Comparison of ENCODE assay signal across 10 mouse cellular contexts in the genomic region with DNA sequence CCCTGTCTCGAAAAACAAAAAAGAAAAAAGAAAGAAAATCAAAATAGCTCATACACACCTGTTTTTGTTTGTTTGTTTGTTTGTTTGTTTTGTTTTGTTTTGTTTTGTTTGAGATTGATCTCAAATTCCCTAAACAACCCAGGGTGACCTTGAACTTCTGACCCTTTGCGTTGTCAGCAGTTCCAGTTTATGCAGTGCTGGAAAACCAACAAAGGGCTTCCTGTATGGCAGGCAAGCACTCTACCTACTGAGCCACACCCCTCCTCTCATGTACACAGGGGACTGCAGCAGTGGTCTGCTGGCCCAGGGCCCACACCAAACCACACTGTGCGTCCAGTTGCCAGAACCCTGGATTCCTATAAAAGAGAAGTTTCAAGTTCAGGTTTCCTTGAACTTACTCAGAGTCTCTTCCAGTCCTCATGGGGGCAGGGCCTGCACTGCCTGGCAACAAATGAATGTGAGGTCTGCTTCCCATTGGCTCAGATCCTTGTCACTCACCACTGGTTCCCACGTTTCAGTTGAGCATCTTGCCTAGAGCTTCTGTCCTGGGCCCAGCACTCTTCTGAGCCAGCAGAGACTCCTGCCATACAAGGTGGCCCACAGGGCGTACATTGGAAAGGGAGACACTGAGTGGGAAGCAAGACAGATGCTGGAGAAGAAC. TPM values are rescaled to one million over a fixed set of nuclear protein-coding genes. Genes with fewer than 3 reads are reported as not detected.
DNase-seq lines count a peak whose midpoint lies in the region; ATAC-seq lines count a peak whose summit lies in the region.
"Had no signal": no experiment of that assay in that cellular context is flagged by ENCODE, and none has a peak within 500 bp of the region (broad histone marks: within the 10 kb centered on the region; RNA-seq: fewer than 3 reads in every experiment).

No protein-coding gene starts in this region.

- H3K4me2 ChIP-seq in limb, embryonic 11.5 days (ENCODE audit: low read depth, severe bottlenecking) = no peak overlapping the region
- H3K4me2 ChIP-seq: neural tube, embryonic 15.5 days had no signal

- H3K27me3 ChIP-seq in limb, embryonic 11.5 days (ENCODE audit: control insufficient read depth, insufficient read depth, low read length) = 0 out of 2 replicates have a peak, but pooled peaks cover 7% of the 10 kb centered on the region
- peaks cover 59% of the 10 kb centered on the region for H3K27me3 ChIP-seq in limb, embryonic 10.5 days (ENCODE audit: low read depth, poor library complexity, severe bottlenecking)

- DNase-seq in adrenal gland, adult (ENCODE audit: inconsistent age in 2 of 2, low spot score in 1 of 2) = peak; percentile 60 to 77
- no peak for DNase-seq in adrenal gland, adult 18-20 months (ENCODE audit: low spot score in 2 of 2)
- peak; percentile 38 for DNase-seq in limb, embryonic 11.5 days (ENCODE audit: low spot score)
- DNase-seq in limb, embryonic 10.5 days (ENCODE audit: low spot score) = no peak
- peak; percentile 97 for DNase-seq in R1 (ENCODE audit: low read depth, low spot score)
- DNase-seq in fibroblast of lung, adult 2 months (ENCODE audit: low read depth) = peak; percentile 27
- no peak for DNase-seq in thymus, postnatal 10 days (ENCODE audit: low spot score in 2 of 2)
- no peak for DNase-seq in right cerebral cortex, postnatal 36 days (ENCODE audit: low spot score in 2 of 2)
- DNase-seq: heart, adult 18-20 months had no signal

- 0 out of 2 replicates have a peak, but pooled peaks cover 2% of the 10 kb centered on the region for H3K4me1 ChIP-seq in limb, embryonic 11.5 days (ENCODE audit: control insufficient read depth, insufficient read depth, low read length)
- peaks cover 27% of the 10 kb centered on the region for H3K4me1 ChIP-seq in limb, embryonic 10.5 days

- WGBS in limb, embryonic 11.5 days = 72% methylated on average over 5 of the region's 5 CpGs
- WGBS in limb, embryonic 10.5 days = 73% methylated on average over 5 of the region's 5 CpGs

- H3K36me3 ChIP-seq in limb, embryonic 11.5 days (ENCODE audit: control insufficient read depth, insufficient read depth, low read length) = no peaks in the 10 kb centered on the region
- no peaks in the 10 kb centered on the region for H3K36me3 ChIP-seq in limb, embryonic 10.5 days

- ATAC-seq in limb, embryonic 11.5 days (ENCODE audit: insufficient number of reproducible peaks, low FRiP score, low TSS enrichment, low read depth) = no peak

- no peaks in the 10 kb centered on the region for H3K9me3 ChIP-seq in limb, embryonic 11.5 days (ENCODE audit: control insufficient read depth, low read length)
- no peaks in the 10 kb centered on the region for H3K9me3 ChIP-seq in limb, embryonic 10.5 days (replicated peaks)
- H3K9me3 ChIP-seq: neural tube, embryonic 15.5 days had no signal

- H3K9ac ChIP-seq in limb, embryonic 11.5 days (ENCODE audit: low read length) = no peak overlapping the region
- H3K9ac ChIP-seq: neural tube, embryonic 15.5 days had no signal

- no peak overlapping the region for H3K4me3 ChIP-seq in limb, embryonic 11.5 days (ENCODE audit: low read depth, low read length)
- no peak overlapping the region for H3K4me3 ChIP-seq in limb, embryonic 10.5 days
- H3K4me3 ChIP-seq: neural tube, embryonic 15.5 days had no signal

- H3K27ac ChIP-seq in limb, embryonic 11.5 days (replicated peaks; ENCODE audit: low read depth, low read length) = no peak overlapping the region
- H3K27ac ChIP-seq in limb, embryonic 10.5 days = no peak overlapping the region
- H3K27ac ChIP-seq: neural tube, embryonic 15.5 days had no signal

RNA-seq across cellular contexts. Expression of gene Spdef, which starts 24.7 kb away (rescaled TPM):
- total RNA-seq in adrenal gland, adult 18-20 months (2021) = under 1 TPM in 1 of 2 experiments, not detected in 1; 0.27 TPM
- polyA plus RNA-seq in limb, embryonic 11.5 days (2014; fragmentation: Nextera tagmentation; extraction: Ambion mirVana) = 0.24 and 0.27 TPM in 2 replicates
- polyA plus RNA-seq in limb, embryonic 10.5 days (2016; fragmentation: Nextera tagmentation; extraction: Ambion mirVana) = 0.26 TPM in 1 of 2 replicates, not detected in the other

RNA-seq across cellular contexts. Expression of gene Pacsin1, which starts 48.8 kb away (rescaled TPM):
- 1 to 10 TPM; 4.9 TPM for total RNA-seq in adrenal gland, adult 18-20 months (2021)
- polyA plus RNA-seq in limb, embryonic 11.5 days (2014; fragmentation: Nextera tagmentation; extraction: Ambion mirVana) = 5.6 and 6.5 TPM in 2 replicates
- polyA plus RNA-seq in limb, embryonic 10.5 days (2016; fragmentation: Nextera tagmentation; extraction: Ambion mirVana) = 5.8 and 6.0 TPM in 2 replicates

Comparison
In these comparisons a context has a peak if more than half of its experiments do, and no peak if none do; other contexts are left out.
1. DNase-seq: peak in adrenal gland, adult (2 of 2), limb, embryonic 11.5 days (single experiment), R1 (single experiment) and fibroblast of lung, adult 2 months (single experiment); none in adrenal gland, adult 18-20 months (0 of 2), limb, embryonic 10.5 days (single experiment), thymus, postnatal 10 days (0 of 2) and right cerebral cortex, postnatal 36 days (0 of 2).